Mouse (Mus musculus) myocyte (in vitro differentiated cells): ENCODE results near the gene Pced1b. TPM values are rescaled to one million over a fixed set of nuclear protein-coding genes. Genes with fewer than 3 reads are reported as not detected.

Source experiments
- H3K27me3 ChIP-seq: one replicate; pipeline ENCODE4 v1.6.1; 2011; ENCODE audit not compliant: control insufficient read depth, insufficient read depth, insufficient read length
- H3K36me3 ChIP-seq: one replicate; pipeline ENCODE4 v1.6.1; 2011; ENCODE audit not compliant: control insufficient read depth, insufficient read depth
- H3K4me2 ChIP-seq: one replicate; pipeline ENCODE4 v1.6.1; 2011; ENCODE audit warnings: low read depth, control low read depth
- H3K4me3 ChIP-seq: one replicate; pipeline ENCODE4 v1.5.1; 2011; ENCODE audit warnings: mild to moderate bottlenecking, control low read depth, moderate library complexity
- H3K79me2 ChIP-seq: one replicate; pipeline ENCODE4 v1.6.1; 2011; ENCODE audit not compliant: control insufficient read depth, insufficient read depth
- H3ac ChIP-seq: one replicate; pipeline ENCODE4 v1.6.1; 2011; ENCODE audit not compliant: control insufficient read depth, insufficient read length
- CEBPB ChIP-seq: IDR thresholded peaks from 2 replicates; pipeline ENCODE4 v1.6.1; 2011; ENCODE audit warnings: mild to moderate bottlenecking, moderate library complexity; ENCODE audit not compliant: poor library complexity, insufficient read depth, severe bottlenecking
- E2F4 ChIP-seq: IDR thresholded peaks from one replicate; pipeline ENCODE4 v1.6.1; 2011; ENCODE audit warnings: mild to moderate bottlenecking, control low read depth, moderate library complexity; ENCODE audit not compliant: insufficient read depth
- MAX ChIP-seq: IDR thresholded peaks from one replicate; pipeline ENCODE4 v1.6.1; 2011; ENCODE audit warnings: low read depth, mild to moderate bottlenecking, control low read depth
- MYOD1 ChIP-seq, 3 experiments: IDR thresholded peaks; one replicate each; pipeline ENCODE4 v1.6.1; 2011; ENCODE audit warnings: control low read depth in 2 of 3, low read depth in 2 of 3, mild to moderate bottlenecking in 2 of 3, moderate library complexity in 1 of 3; ENCODE audit not compliant: insufficient read length in 2 of 3, control insufficient read depth in 1 of 3
- MYOG ChIP-seq, 3 experiments: IDR thresholded peaks; one replicate each; pipeline ENCODE4 v1.6.1; 2011; ENCODE audit warnings: control low read depth in 2 of 3, low read depth in 2 of 3, mild to moderate bottlenecking in 2 of 3; ENCODE audit not compliant: insufficient read length in 2 of 3, control insufficient read depth in 1 of 3, insufficient read depth in 1 of 3
- POLR2A ChIP-seq: IDR thresholded peaks from one replicate; pipeline ENCODE4 v1.6.1; 2011; ENCODE audit warnings: low read depth, mild to moderate bottlenecking, control low read depth, moderate library complexity; ENCODE audit not compliant: insufficient read length
- POLR2AphosphoS2 ChIP-seq: IDR thresholded peaks from one replicate; pipeline ENCODE4 v1.6.1; 2011; ENCODE audit warnings: low read depth, control low read depth; ENCODE audit not compliant: insufficient read length
- REST ChIP-seq: IDR thresholded peaks from one replicate; pipeline ENCODE4 v1.6.1; 2011; ENCODE audit warnings: mild to moderate bottlenecking, control low read depth, moderate library complexity; ENCODE audit not compliant: insufficient read depth, insufficient read length
- SRF ChIP-seq: IDR thresholded peaks from one replicate; pipeline ENCODE4 v1.6.1; 2011; ENCODE audit warnings: low read depth; ENCODE audit not compliant: control insufficient read depth, insufficient read length
- TCF12 ChIP-seq: IDR thresholded peaks from one replicate; pipeline ENCODE4 v1.6.1; 2011; ENCODE audit warnings: mild to moderate bottlenecking, control low read depth; ENCODE audit not compliant: poor library complexity, insufficient read depth, severe bottlenecking
- TCF3 ChIP-seq: IDR thresholded peaks from one replicate; pipeline ENCODE4 v1.6.1; 2011; ENCODE audit warnings: low read depth, control low read depth; ENCODE audit not compliant: insufficient read length
- USF1 ChIP-seq: IDR thresholded peaks from one replicate; pipeline ENCODE4 v1.6.1; 2011; ENCODE audit warnings: low read depth, mild to moderate bottlenecking, control low read depth, moderate library complexity
- polyA plus RNA-seq: library from polyadenylated mRNA; unstranded; fragments of >200 nt; fragmentation: generic; extraction: Trizol; gene quantifications from one replicate; pipeline ENCODE4 v1.2.1, GENCODE M21; 2012; ENCODE audit warnings: missing spikeins

Pced1b gene
- polyA plus RNA-seq, 1 experiment: 0.68 TPM

- no peaks in the 10 kb centered on the region for H3K79me2 ChIP-seq
- TF ChIP-seq REST (no peak), POLR2AphosphoS2 (no peak), USF1 (no peak), MAX (no peak), TCF3 (no peak), SRF (no peak)
- H3K4me2 ChIP-seq: no peak overlapping the region
- no peak overlapping the region for H3ac ChIP-seq
- no peak overlapping the region for H3K4me3 ChIP-seq
- H3K36me3 ChIP-seq: no peaks in the 10 kb centered on the region
- no peaks in the 10 kb centered on the region for H3K27me3 ChIP-seq
Observed at GRCm38 (mm10) chr15:97291291-97292050, 44.6 kb downstream of the Pced1b start.

- Histone ChIP-seq H3K79me2 (no peaks in the 10 kb centered on the region), H3K4me3 (no peak overlapping the region), H3K4me2 (no peak overlapping the region), H3K27me3 (no peaks in the 10 kb centered on the region), H3K36me3 (no peaks in the 10 kb centered on the region), H3ac (no peak overlapping the region)
- TF ChIP-seq MYOG (IDR thresholded peaks at IDR 0.05; ENCODE audit: control insufficient read depth in 1 of 3, insufficient read depth in 1 of 3, insufficient read length in 2 of 3, low read depth in 2 of 3) (no peak), POLR2AphosphoS2 (no peak), TCF12 (no peak), CEBPB (no peak), E2F4 (no peak), USF1 (no peak), TCF3 (no peak), REST (no peak), SRF (no peak), POLR2A (no peak), MAX (no peak), MYOD1 (IDR thresholded peaks at IDR 0.05; ENCODE audit: control insufficient read depth in 1 of 3, insufficient read length in 2 of 3, low read depth in 2 of 3) (no peak)
Observed at GRCm38 (mm10) chr15:97307935-97308334, 61.0 kb downstream of the Pced1b start.

GRCm38 (mm10) chr15:97309533-97309932, 62.6 kb downstream of the Pced1b start:
- H3K27me3 ChIP-seq: no peaks in the 10 kb centered on the region
- no peak overlapping the region for H3ac ChIP-seq
- H3K4me3 ChIP-seq: no peak overlapping the region
- no peaks in the 10 kb centered on the region for H3K79me2 ChIP-seq
- no peak overlapping the region for H3K4me2 ChIP-seq
- no peak for TF ChIP-seq REST
- TF ChIP-seq USF1: no peak
- no peak for TF ChIP-seq SRF
- no peak for TF ChIP-seq POLR2AphosphoS2
- TF ChIP-seq MAX: no peak
- TF ChIP-seq MYOG (IDR thresholded peaks at IDR 0.05; ENCODE audit: control insufficient read depth in 1 of 3, insufficient read depth in 1 of 3, insufficient read length in 2 of 3, low read depth in 2 of 3): no peak
- TF ChIP-seq TCF12: no peak
- H3K36me3 ChIP-seq: no peaks in the 10 kb centered on the region

- H3K4me2 ChIP-seq: no peak overlapping the region
- H3K27me3 ChIP-seq: no peaks in the 10 kb centered on the region
- no peak overlapping the region for H3ac ChIP-seq
- TF ChIP-seq MAX: no peak
- no peak overlapping the region for H3K4me3 ChIP-seq
- no peaks in the 10 kb centered on the region for H3K79me2 ChIP-seq
- no peaks in the 10 kb centered on the region for H3K36me3 ChIP-seq
Observed at GRCm38 (mm10) chr15:97310251-97310650, 63.3 kb downstream of the Pced1b start.

GRCm38 (mm10) chr15:97311211-97311610, 64.3 kb downstream of the Pced1b start:
- no peak for TF ChIP-seq TCF12
- no peak for TF ChIP-seq MYOD1 (IDR thresholded peaks at IDR 0.05; ENCODE audit: control insufficient read depth in 1 of 3, insufficient read length in 2 of 3, low read depth in 2 of 3)
- TF ChIP-seq TCF3: no peak
- no peak for TF ChIP-seq POLR2AphosphoS2
- no peak for TF ChIP-seq MAX
- TF ChIP-seq POLR2A: no peak
- no peak for TF ChIP-seq CEBPB
- Histone ChIP-seq H3K36me3 (no peaks in the 10 kb centered on the region), H3K4me3 (no peak overlapping the region), H3ac (no peak overlapping the region), H3K79me2 (no peaks in the 10 kb centered on the region), H3K4me2 (no peak overlapping the region), H3K27me3 (no peaks in the 10 kb centered on the region)
